Mouse (Mus musculus): ENCODE data around the gene Nol12.

GRCm38 (mm10) chr15:78901422-78901789 is 33.3 kb upstream of the Nol12 start:
- TF ChIP-seq MYOG (IDR thresholded peaks at IDR 0.05; ENCODE audit: control insufficient read depth in 1 of 3, insufficient read depth in 1 of 3, insufficient read length in 2 of 3, low read depth in 2 of 3) (no peak), POLR2A (IDR thresholded peaks at IDR 0.05; ENCODE audit: insufficient read length, low read depth) (no peak), MYOD1 (IDR thresholded peaks at IDR 0.05; ENCODE audit: control insufficient read depth in 1 of 3, insufficient read length in 2 of 3, low read depth in 2 of 3) (no peak), USF1 (IDR thresholded peaks at IDR 0.05; ENCODE audit: low read depth) (no peak), TCF12 (IDR thresholded peaks at IDR 0.05; ENCODE audit: insufficient read depth, poor library complexity, severe bottlenecking) (no peak), E2F4 (IDR thresholded peaks at IDR 0.05; ENCODE audit: insufficient read depth) (no peak)
